Mouse (Mus musculus) T-helper 17 cell (primary cell): ENCODE results near the gene Ccdc27.

Experiments used
- in situ Hi-C, 2 experiments: fragments of 300-600 bp; cut with MboI, MseI; formaldehyde crosslinking; loops; 1 replicate in 1 of 2; 2 replicates in 1 of 2; pipeline ENCODE4 v1.15.1; 2025; ENCODE audit warnings: high pct_unique_total_duplicates in 2 of 2

Gene Ccdc27

DNA sequence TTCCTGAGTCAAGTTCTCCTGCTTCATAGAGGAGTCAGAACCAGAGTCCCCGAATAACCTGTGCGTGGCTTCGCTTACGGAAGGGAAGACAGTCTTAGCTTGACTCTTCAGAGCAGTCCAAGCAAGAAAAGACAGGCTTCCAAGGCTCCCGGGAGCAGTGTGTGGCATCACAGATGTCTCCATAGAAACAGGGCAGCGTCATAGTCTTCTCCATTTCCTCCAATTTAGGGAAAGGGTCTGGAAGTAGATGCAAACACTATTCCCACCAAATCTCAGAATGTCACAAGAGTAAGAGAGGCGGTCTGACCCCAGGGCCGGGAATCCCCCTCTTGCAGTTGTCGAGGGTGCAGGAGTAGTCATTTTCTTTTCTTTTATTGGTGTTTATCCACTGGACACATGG is at the start of gene Ccdc27:
TSS of gene Ccdc27 (minus strand) at position 101 of the 400 bp plus-strand sequence.
- in situ Hi-C loops = no loop called here

DNA sequence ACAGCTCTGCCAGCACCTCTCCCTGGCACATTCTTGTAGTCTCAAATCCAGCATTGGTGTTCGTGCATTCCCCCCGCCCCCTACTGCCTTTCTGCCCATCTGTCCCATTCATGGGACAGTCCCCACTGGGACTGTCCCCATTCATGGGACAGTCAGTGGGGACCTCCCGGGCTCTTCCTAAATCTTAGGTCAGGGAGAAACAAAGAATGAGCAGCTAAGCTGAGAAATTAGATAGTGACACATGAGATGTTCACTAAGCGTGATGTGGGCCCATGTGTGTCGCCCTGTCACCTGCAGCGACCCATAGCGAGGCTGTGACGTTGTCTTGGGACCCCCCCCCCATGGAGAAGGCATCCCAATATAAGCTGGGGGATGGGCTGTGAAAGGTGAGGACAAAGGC is 48.9 kb upstream of the Ccdc27 start:
- in situ Hi-C loops = no loop called here

- in situ Hi-C loops = no loop called here
Observed at GRCm38 (mm10) chr4:154089205-154089604, 46.7 kb upstream of the Ccdc27 start.

GRCm38 (mm10) chr4:154086436-154086835 is 44.0 kb upstream of the Ccdc27 start:
- in situ Hi-C loops = no loop called here

- in situ Hi-C loops = no loop called here
Observed at GRCm38 (mm10) chr4:154085856-154086255, 43.4 kb upstream of the Ccdc27 start.

- in situ Hi-C loops = no loop called here
Observed at GRCm38 (mm10) chr4:154081974-154082373, 39.5 kb upstream of the Ccdc27 start.

DNA sequence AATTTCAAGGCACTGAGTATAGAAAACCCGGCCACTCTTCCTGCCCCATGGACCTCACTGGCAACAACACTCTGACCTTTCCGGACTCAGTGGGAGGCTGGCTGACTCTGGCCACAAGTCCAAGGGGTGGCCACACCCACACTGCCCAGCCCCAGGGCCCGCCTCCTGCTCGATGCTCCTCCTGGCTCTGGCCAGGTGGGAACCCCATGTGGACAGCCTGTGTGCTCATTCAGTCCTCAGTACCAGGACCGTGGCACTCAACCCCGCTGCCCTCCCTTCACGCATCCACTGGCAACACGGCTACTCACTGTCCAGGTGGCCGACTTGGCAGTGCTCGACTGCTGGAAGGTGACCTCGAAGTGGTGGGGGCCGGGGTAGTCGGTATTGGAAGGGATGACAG is 38.5 kb upstream of the Ccdc27 start:
- in situ Hi-C loops = no loop called here

DNA sequence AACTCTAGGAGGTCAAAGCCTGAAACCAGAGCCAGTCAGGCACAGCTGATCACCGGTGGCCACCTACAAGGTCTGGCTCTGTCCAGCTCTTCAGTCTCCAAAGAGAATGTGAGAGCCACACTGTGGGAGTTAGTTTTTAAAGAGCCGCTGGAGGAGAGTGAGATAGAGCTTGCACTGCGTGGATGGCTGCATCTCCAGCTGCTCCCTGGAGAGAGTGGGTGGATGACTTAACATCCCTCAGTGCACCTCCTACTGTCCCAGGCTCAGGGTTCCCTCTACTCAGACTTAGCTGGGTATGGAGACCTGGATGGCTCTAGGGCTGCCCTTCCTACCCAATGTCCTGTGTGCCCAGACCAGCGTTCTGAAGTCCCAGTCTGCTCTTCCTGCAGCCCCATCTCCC is 37.7 kb upstream of the Ccdc27 start:
- in situ Hi-C loops = no loop called here

- in situ Hi-C loops = no loop called here
Observed at GRCm38 (mm10) chr4:154071941-154072340, 29.5 kb upstream of the Ccdc27 start.

GRCm38 (mm10) chr4:154071521-154071920 is 29.0 kb upstream of the Ccdc27 start:
- in situ Hi-C loops = no loop called here

- in situ Hi-C loops = no loop called here
Observed at GRCm38 (mm10) chr4:154070896-154071295, 28.4 kb upstream of the Ccdc27 start.

DNA sequence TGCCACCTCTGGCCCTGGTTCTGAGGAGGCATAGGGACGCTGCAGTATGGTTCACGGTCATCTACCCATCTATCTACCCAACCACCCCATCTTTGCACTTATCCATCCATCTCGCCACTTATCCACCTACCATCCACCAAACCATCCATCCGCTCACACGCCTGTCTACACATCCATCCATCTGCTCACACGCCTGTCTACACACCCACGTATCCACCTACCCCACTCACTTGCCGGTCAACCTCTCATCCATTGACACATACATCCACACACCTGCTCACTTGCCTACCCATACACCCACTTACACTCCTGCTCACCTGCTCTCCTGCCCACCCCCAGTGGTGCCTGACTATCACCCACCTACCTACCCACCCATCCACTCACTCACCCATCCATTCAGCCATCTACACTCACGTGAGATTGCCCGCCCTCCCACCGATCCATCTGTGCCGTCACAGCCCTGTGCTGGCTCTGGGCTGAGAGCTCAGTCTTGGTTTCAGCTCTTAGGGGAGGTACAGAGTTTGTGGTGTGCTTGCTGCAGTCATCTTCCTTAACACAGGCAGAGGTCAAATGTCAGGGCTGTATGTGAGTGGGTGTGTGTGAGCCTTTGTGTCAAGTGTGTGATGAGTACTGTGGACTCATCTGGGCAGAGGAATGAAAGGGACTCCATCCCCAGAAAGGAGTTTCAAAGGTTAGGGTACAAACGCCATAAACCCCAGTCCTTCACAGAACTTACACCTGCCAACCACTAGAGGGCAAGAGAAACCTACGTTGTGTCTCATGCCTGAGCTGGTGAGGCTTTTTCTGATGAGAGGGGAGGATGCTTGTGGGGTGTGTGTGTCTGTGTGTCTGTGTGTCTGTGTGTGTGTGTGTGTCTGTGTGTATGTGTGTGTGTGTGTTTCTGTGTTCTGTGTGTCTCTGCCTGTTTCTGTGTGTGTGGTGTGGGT is 22.6 kb upstream of the Ccdc27 start:
- in situ Hi-C loops = loop anchor here in 1 of 2 experiments (5.0 kb wide), 1 partner anchor 142 kb away; no protein-coding TSS in a partner anchor

DNA sequence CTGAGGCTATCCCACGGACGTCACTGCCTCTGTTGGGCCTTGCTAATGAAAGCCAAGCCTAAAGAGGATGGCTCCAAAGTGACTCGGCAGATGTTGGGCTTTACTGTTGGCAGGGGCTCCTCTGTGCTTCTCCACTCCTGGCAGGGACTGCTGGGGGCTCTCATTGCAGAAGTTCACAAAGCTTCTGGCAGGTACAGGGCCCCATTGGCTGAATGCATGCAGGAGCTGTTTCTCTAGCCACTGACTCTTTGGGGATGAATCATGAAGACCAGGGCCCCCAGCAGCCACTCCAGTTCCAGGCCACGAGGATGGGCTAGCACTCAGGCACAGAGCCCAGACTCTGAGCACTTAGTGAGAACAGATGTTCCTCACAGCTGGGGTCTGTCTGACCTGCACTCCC is 15.2 kb upstream of the Ccdc27 start:
- in situ Hi-C loops = no loop called here

GRCm38 (mm10) chr4:154056661-154057060 is 14.2 kb upstream of the Ccdc27 start:
- in situ Hi-C loops = no loop called here

DNA sequence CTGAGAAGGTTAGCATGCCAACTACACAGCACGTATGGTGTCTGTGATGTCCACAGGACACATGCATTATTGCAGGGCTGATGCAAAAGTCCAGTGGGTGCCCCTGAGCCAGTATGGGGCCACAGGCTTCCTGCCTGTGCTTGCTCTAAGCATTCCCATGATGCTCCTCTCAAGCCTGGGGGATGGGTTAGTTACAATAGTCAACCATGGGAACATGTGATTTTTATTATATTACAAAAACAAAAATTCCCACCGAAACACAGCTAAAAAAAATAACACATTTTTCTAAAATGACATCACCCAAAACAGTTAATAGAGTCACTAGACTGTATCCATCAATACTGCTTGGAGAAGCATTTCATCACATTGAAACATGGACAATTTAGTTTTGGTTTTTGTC is 13.6 kb upstream of the Ccdc27 start:
- in situ Hi-C loops = no loop called here

DNA sequence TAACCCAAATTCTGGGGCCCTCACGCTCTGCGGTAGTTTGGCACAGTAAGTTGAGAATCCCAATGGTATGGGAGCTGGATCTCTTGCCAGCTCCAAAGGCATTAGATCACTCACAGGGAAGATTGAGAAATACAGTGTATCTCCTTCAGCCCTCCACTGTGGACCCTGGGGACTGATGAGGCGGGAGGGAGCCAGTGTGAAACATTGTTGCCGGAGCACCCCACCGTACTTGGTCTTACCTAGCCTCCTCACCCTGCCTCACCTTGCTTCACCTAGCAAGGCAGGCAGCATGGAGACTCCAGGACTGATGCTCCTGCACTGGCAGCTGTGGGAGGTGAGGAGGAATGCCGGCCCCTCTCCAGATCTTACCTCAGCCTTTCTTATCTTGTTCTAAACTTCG is 13.0 kb upstream of the Ccdc27 start:
- in situ Hi-C loops = no loop called here

- in situ Hi-C loops = loop anchor here in 1 of 2 experiments (5.0 kb wide), 1 partner anchor 154 kb away; no protein-coding TSS in a partner anchor
Observed at GRCm38 (mm10) chr4:154053065-154053464, 10.6 kb upstream of the Ccdc27 start.

GRCm38 (mm10) chr4:154051401-154051800 is 8.9 kb upstream of the Ccdc27 start:
- in situ Hi-C loops = loop anchor here in 1 of 2 experiments (5.0 kb wide), 1 partner anchor 156 kb away; no protein-coding TSS in a partner anchor

DNA sequence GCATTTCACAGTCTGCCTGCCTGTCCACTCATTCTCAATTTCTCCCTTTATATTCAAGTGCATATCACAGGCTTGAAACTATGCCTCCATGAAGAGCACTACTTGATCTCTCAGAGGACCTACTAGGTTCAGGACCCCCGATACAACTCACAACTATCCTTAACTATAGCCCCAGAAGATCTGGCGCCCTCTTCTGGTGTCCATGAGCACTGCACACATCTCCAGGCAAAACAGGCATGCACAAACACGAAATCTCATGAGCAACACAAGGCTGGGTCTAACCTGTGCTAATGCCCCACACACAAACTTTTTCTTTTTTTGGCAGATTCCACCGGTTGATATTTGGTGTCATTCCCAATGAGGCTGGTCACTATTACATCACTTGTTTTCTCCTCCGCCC is 3.4 kb upstream of the Ccdc27 start:
- in situ Hi-C loops = no loop called here

DNA sequence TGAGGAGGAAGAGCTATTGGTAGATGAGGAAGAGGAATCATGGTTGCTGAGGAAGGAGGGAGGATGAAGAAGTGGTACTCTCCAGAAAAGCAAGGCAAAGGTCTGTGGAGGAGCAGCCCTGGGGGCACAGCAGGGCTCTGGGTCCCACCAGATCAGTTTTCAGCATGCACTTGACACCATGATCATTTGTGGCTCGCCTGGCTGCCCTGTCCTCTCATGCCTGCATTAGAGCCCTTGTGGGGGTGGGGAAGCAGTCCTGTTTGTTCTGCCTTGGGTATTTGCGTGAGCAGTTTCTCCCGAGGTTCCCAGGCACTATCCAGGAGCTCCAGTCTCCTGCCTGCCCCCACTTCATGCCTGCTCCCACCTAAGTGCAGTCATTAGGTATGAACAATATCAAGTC is 5.4 kb downstream of the Ccdc27 start:
- in situ Hi-C loops = no loop called here

DNA sequence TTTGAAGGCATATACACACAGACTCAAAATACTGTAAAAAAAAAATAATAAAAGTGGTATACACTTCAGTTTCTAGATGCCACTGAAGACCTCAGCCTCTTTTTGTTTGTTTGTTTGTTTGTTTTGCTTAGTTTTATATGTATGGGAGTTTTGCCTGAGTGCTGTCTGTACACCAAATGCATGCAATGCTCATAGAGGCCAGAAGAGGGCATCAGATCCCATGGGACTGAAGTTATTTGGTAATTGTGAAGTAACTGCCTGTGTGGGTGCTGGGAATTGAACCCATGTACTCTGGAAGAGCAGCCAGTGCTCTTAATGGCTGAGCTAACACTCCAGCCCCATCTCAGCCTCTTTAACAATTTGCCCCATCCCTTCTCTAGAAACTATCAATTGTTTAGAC is 13.8 kb downstream of the Ccdc27 start:
- in situ Hi-C loops = no loop called here

DNA sequence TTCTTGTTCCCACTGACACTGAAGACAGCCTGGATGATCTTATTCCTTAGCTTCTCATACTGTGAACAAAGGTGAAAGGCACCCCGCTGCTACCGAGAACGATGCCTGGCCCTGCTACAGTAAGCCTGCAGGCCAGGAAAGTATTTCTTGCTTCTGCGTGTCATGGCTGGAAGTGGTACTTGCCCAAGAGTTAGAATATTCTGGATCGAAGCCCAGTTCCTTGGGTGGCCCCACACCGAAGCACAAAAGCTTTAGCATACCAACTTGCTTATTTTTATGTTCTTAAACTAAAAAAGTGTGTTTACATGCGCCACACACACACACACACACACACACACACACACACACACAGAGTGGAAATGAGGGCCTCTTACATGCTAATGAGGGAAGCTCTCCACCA is 14.4 kb downstream of the Ccdc27 start:
- in situ Hi-C loops = no loop called here

DNA sequence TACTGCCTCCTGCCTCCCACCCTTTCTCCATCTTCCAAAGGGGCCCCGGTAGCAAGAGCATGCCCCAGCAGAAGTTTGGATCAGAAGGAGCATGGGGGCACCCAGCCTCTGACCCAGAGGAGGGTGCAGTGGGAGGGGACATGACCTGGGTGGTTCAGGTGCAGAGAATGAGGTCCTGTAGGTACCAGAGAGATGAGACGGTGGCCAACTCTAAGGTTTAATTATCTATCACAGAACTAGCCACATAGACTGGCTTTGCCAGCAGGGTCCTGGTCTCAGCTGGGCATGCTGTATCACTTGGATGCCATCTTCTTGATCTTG is 16.1 kb downstream of the Ccdc27 start:
- in situ Hi-C loops = no loop called here
